Mouse (Mus musculus): ENCODE data around the gene Trmo. TPM values are rescaled to one million over a fixed set of nuclear protein-coding genes. Genes with fewer than 3 reads are reported as not detected.

Gene Trmo
- polyA plus RNA-seq, 2 experiments: 8.2 to 16.1 TPM

DNA sequence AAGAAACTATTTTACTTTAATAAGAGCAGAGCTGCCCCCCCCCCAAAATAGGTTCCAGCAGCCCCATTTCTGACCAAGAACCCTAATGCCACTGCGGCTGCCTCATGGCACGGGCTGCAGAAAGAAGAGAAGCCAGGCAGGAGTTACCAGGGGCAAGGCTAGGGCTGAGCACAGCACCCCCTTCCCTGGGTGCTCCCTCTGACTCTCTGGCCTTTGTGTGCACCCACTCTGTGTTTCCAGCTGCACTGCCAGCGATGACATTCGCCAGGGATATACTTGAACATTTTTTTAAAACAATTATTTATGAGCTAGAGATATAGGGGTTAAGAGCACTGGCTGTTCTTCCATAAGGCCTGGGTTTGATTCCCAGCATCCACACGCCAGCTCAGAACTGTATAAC lies 39.7 kb downstream of the Trmo start:
- H3K9ac ChIP-seq (replicated peaks): no peak overlapping the region
- H3K27me3 ChIP-seq (ENCODE audit: control insufficient read depth, insufficient read depth, low read length): peaks cover 75% of the 10 kb centered on the region
- DNase-seq (ENCODE audit: low read depth in 3 of 3, low spot score in 3 of 3) (no peak), ATAC-seq (ENCODE audit: insufficient read depth) (no peak)
- H3K4me3 ChIP-seq (ENCODE audit: insufficient read depth in 1 of 2, low read depth in 2 of 2, low read length in 2 of 2): no peak overlapping the region
- TF ChIP-seq CTCF (IDR thresholded peaks at IDR 0.05; ENCODE audit: low read depth): no peak
- no peak for TF ChIP-seq EP300 (IDR thresholded peaks at IDR 0.05; ENCODE audit: low read depth)
- H3K27ac ChIP-seq: no peak overlapping the region
- 37% methylated on average over 5 of the region's 5 CpGs for WGBS (ENCODE audit: insufficient replicate concordance)
- H3K36me3 ChIP-seq (replicated peaks; ENCODE audit: control insufficient read depth, insufficient read depth, low read depth): no peaks in the 10 kb centered on the region
- H3K4me1 ChIP-seq (replicated peaks; ENCODE audit: control insufficient read depth in 2 of 2, insufficient read depth in 2 of 2, low read length in 1 of 2): no peaks in the 10 kb centered on the region
- H3K9me3 ChIP-seq (ENCODE audit: control insufficient read depth, low read length): no peaks in the 10 kb centered on the region
- H3K4me2 ChIP-seq (ENCODE audit: low read depth): no peak overlapping the region

DNA sequence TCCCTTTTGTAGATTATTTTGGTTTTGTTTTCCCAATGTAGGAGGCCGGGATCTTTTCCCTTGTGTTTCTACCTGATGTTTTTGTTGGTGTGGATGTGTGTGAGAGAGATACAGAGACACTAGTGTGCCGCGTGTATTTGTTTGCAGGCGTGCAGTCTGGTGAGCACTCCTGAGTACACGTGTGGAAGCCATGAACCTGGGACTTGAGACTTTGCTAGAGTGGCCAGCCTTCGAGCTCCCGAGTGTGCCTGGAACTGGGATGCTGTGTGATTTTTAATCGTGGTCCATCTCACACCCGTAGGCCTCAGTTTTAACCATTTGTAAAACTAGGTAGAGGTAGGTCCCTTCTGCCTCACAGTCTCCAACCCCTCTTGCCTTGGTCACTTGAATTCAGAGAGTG lies 40.3 kb downstream of the Trmo start:
- Histone ChIP-seq H3K9me3 (ENCODE audit: control insufficient read depth, low read length) (no peaks in the 10 kb centered on the region), H3K27ac (no peak overlapping the region), H3K36me3 (replicated peaks; ENCODE audit: control insufficient read depth, insufficient read depth, low read depth) (no peaks in the 10 kb centered on the region), H3K4me2 (ENCODE audit: low read depth) (no peak overlapping the region), H3K4me3 (ENCODE audit: insufficient read depth in 1 of 2, low read depth in 2 of 2, low read length in 2 of 2) (no peak overlapping the region), H3K9ac (replicated peaks) (no peak overlapping the region), H3K27me3 (ENCODE audit: control insufficient read depth, insufficient read depth, low read length) (peaks cover 81% of the 10 kb centered on the region), H3K4me1 (replicated peaks; ENCODE audit: control insufficient read depth in 2 of 2, insufficient read depth in 2 of 2, low read length in 1 of 2) (no peaks in the 10 kb centered on the region)
- DNase-seq (ENCODE audit: low read depth in 3 of 3, low spot score in 3 of 3) (no peak), ATAC-seq (ENCODE audit: insufficient read depth) (no peak)
- WGBS (ENCODE audit: insufficient replicate concordance): 28% methylated on average over 9 of the region's 9 CpGs
- no peak for TF ChIP-seq CTCF (IDR thresholded peaks at IDR 0.05; ENCODE audit: low read depth)

DNA sequence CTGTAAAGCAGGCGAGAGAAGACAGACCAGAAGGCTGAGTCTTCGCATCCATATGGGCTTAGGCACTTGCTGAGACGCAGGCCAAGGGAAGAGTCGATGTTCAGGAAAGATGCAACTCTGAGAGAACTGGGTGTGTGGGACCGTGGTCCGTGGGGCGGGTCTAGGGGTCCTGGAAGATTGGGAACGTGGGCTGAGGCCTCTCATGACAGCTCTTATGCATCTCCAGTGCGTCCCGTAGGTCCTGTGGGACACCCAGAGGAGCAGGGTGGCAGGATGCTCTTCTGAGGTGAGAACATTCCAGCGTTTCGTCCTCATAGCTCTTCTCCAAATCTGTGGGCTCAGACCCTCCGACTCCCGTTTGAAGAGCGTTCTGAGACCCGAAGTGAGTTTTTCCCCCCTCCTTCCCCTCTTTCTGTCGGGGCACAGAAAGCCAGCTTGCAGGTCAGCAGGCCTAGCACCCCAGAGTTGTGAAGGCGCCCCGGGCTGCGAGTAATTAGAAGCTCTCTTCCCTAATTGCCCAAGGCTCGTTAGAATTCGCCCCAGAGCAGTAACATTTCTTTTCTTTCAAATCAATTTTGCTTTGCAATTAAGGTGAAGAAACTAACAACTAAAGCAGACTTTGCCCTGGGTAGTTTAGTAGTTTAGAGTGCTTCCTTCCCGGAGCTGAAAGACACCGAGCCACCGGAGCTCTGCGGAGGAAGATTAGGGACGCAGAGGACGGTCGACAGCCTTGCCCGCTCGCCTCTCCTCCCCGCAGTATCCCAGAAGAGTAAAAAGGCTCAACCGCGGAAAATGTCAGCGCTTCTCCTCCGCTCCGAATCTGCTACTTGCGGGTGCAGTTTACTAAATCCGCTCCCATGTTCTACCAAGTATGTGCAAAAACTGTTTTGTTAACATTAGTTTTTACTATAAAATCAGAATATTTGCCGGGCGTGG lies 41.4 kb downstream of the Trmo start:
- H3K4me3 ChIP-seq (ENCODE audit: insufficient read depth in 1 of 2, low read depth in 2 of 2, low read length in 2 of 2): no peak overlapping the region
- no peak overlapping the region for H3K27ac ChIP-seq
- H3K36me3 ChIP-seq (replicated peaks; ENCODE audit: control insufficient read depth, insufficient read depth, low read depth): no peaks in the 10 kb centered on the region
- H3K9ac ChIP-seq (replicated peaks): no peak overlapping the region
- WGBS (ENCODE audit: insufficient replicate concordance): 3% methylated on average over 41 of the region's 41 CpGs
- TF ChIP-seq EP300 (IDR thresholded peaks at IDR 0.05; ENCODE audit: low read depth): no peak
- DNase-seq (ENCODE audit: low read depth in 3 of 3, low spot score in 3 of 3) (no peak), ATAC-seq (ENCODE audit: insufficient read depth) (no peak)
- H3K9me3 ChIP-seq (ENCODE audit: control insufficient read depth, low read length): no peaks in the 10 kb centered on the region
- no peaks in the 10 kb centered on the region for H3K4me1 ChIP-seq (replicated peaks; ENCODE audit: control insufficient read depth in 2 of 2, insufficient read depth in 2 of 2, low read length in 1 of 2)
- H3K27me3 ChIP-seq (ENCODE audit: control insufficient read depth, insufficient read depth, low read length): peaks cover 91% of the 10 kb centered on the region
- H3K4me2 ChIP-seq (ENCODE audit: low read depth): no peak overlapping the region

GRCm38 (mm10) chr4:46347141-46347540 lies 42.1 kb downstream of the Trmo start:
- H3K9me3 ChIP-seq (ENCODE audit: control insufficient read depth, low read length): no peaks in the 10 kb centered on the region
- H3K27ac ChIP-seq: no peak overlapping the region
- TF ChIP-seq EP300 (IDR thresholded peaks at IDR 0.05; ENCODE audit: low read depth): no peak
- TF ChIP-seq CTCF (IDR thresholded peaks at IDR 0.05; ENCODE audit: low read depth): no peak
- no peak overlapping the region for H3K4me3 ChIP-seq (ENCODE audit: insufficient read depth in 1 of 2, low read depth in 2 of 2, low read length in 2 of 2)
- peaks cover 98% of the 10 kb centered on the region for H3K27me3 ChIP-seq (ENCODE audit: control insufficient read depth, insufficient read depth, low read length)
- ATAC-seq (ENCODE audit: insufficient read depth): no peak
- H3K4me2 ChIP-seq (ENCODE audit: low read depth): no peak overlapping the region
- no peak overlapping the region for H3K9ac ChIP-seq (replicated peaks)
- no peak for DNase-seq (ENCODE audit: low read depth in 3 of 3, low spot score in 3 of 3)
- 8% methylated on average over 4 of the region's 4 CpGs for WGBS (ENCODE audit: insufficient replicate concordance)
- no peaks in the 10 kb centered on the region for H3K4me1 ChIP-seq (replicated peaks; ENCODE audit: control insufficient read depth in 2 of 2, insufficient read depth in 2 of 2, low read length in 1 of 2)
- no peaks in the 10 kb centered on the region for H3K36me3 ChIP-seq (replicated peaks; ENCODE audit: control insufficient read depth, insufficient read depth, low read depth)

- DNase-seq (ENCODE audit: low read depth in 3 of 3, low spot score in 3 of 3): no peak
- Histone ChIP-seq H3K4me3 (ENCODE audit: insufficient read depth in 1 of 2, low read depth in 2 of 2, low read length in 2 of 2) (no peak overlapping the region), H3K9me3 (ENCODE audit: control insufficient read depth, low read length) (no peaks in the 10 kb centered on the region), H3K27ac (no peak overlapping the region), H3K4me2 (ENCODE audit: low read depth) (no peak overlapping the region), H3K9ac (replicated peaks) (no peak overlapping the region), H3K36me3 (replicated peaks; ENCODE audit: control insufficient read depth, insufficient read depth, low read depth) (no peaks in the 10 kb centered on the region), H3K4me1 (replicated peaks; ENCODE audit: control insufficient read depth in 2 of 2, insufficient read depth in 2 of 2, low read length in 1 of 2) (no peaks in the 10 kb centered on the region), H3K27me3 (ENCODE audit: control insufficient read depth, insufficient read depth, low read length) (peaks cover 99% of the 10 kb centered on the region)
- TF ChIP-seq EP300 (IDR thresholded peaks at IDR 0.05; ENCODE audit: low read depth): no peak
- no peak for TF ChIP-seq CTCF (IDR thresholded peaks at IDR 0.05; ENCODE audit: low read depth)
- WGBS (ENCODE audit: insufficient replicate concordance): 23% methylated on average over 6 of the region's 6 CpGs
- no peak for ATAC-seq (ENCODE audit: insufficient read depth)
Measured at GRCm38 (mm10) chr4:46346221-46346620, 43.0 kb downstream of the Trmo start.
